Mouse (Mus musculus): ENCODE results near the gene Tnfrsf9. TPM values are rescaled to one million over a fixed set of nuclear protein-coding genes. Genes with fewer than 3 reads are reported as not detected.

Gene Tnfrsf9
- total RNA-seq (2023), result 0.36 to 0.91 TPM (median 0.60 TPM) in 4 replicates

GRCm38 (mm10) chr4:150914290-150914733 is at the start of gene Tnfrsf9, which contains the start of gene Park7:
Tnfrsf9 (plus strand) TSS chr4:150914562.
Park7 (minus strand) TSS chr4:150914437.

Other genes starting within 250 kb of the Tnfrsf9 start
- 10.0 to 13.2 TPM (median 12.3 TPM) in 4 replicates for gene Errfi1, start 60.6 kb upstream of the Tnfrsf9 start, total RNA-seq (2023)
- gene Park7, start 125 bp upstream of the Tnfrsf9 start, total RNA-seq (2023), result 116 to 123 TPM (median 120 TPM) in 4 replicates
- gene Uts2, start 82.5 kb downstream of the Tnfrsf9 start, total RNA-seq (2023), result not detected in 4 replicates
- 2.9 to 4.1 TPM (median 4.0 TPM) in 4 replicates for gene Per3, start 130.1 kb downstream of the Tnfrsf9 start, total RNA-seq (2023)
- gene Vamp3, start 143.4 kb downstream of the Tnfrsf9 start, total RNA-seq (2023), result 66.0 to 84.0 TPM (median 68.5 TPM) in 4 replicates
- not detected in 4 replicates for gene Gm13090, start 175.0 kb downstream of the Tnfrsf9 start, total RNA-seq (2023)

Measured in B cell, adult 62 days (primary cell).